Mouse (Mus musculus) left cerebral cortex, adult 18-20 months (tissue): Measurements from ENCODE around the gene Tmem211. TPM values are rescaled to one million over a fixed set of nuclear protein-coding genes. Genes with fewer than 3 reads are reported as not detected.

Experiments used
- DNase-seq, 2 experiments: peaks; one replicate each; pipeline ENCODE4 v3.0.0; 2021 to 2022; ENCODE audit warnings: low spot score in 2 of 2, mixed read lengths in 1 of 2
- long read RNA-seq, 2 experiments: library from polyadenylated mRNA; stranded (forward); transcript quantifications; one replicate each; pipeline ENCODE4 v2.0.0; 2021
- total RNA-seq, 2 experiments: library from RNA; stranded (reverse); gene quantifications; 2 replicates each; pipeline ENCODE4 v1.2.3; 2021

The Tmem211 gene
- total RNA-seq, result not detected
- long read RNA-seq, experiment 1, result 0 reads
- long read RNA-seq, experiment 2, result 0 reads

DNA sequence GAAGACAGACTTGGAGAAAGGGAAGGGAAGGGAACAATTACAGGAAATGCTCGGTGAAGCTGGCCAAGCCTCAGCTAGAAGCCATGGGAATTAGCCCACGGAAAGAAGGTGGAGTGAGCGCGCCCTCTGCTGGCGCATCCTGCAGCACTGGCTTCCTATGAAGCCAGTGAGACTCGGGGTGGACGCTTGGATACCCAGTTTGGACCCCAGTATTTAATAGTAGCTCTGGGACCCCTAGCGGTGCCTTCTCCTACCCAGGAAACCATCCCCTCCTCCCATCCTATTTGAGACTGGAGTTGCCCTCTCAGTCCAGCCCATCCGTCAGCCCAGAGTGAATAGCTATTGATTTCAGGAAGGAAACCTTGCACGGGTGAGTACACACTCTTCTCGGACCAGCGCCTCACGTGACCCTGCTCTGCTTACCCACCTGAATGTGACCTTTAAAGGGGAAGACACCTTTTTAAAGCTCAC lies at the start of gene Tmem211:
TSS of gene Tmem211 (plus strand) at position 278 of the 471 bp plus-strand sequence.
- peak; percentile 87 to 91 for DNase-seq

DNA sequence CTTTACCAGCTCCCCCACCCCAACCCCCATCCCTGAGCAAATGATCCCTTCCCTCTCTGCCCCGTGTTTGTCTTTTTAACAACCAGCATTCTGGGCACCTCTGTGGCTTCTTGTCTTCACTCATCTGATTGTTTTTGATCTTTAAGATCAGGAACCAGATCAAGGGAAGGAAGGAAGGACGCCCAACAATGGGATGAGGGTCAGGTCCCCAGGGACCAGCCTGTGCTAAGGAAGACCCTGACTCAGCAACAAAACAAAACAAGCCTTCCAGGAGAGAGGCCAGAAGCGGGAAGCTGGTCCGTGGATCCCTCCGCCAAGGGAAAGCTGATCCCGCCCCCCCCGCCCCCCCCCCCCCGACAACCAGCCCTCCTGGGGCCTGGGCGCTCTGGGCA lies 47.3 kb upstream of the Tmem211 start:
- no peak for DNase-seq

GRCm38 (mm10) chr5:113179843-113180682 lies 46.6 kb upstream of the Tmem211 start:
- DNase-seq, result peak; percentile 89 to 93

GRCm38 (mm10) chr5:113180755-113181154 lies 46.0 kb upstream of the Tmem211 start:
- DNase-seq, result no peak

DNA sequence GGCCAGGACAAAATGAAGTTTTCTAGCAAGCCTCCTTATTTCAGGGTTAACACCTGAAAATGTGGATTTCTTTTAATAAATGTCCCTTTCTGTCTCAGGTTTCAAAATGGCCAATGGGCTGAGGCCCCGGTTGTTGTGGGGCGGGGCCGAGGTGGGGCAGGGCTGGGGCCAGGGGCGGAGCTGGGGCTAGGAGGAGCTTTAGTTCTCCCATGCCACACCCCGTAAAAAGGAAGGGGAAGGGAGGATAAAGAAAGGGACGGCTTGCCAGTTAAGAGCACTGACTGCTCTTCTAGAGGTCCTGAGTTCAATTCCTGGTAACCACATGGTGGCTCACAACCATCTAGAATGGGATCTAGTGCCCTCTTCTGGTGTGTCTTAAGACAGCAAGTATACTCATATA lies 45.3 kb upstream of the Tmem211 start:
- no peak for DNase-seq

DNA sequence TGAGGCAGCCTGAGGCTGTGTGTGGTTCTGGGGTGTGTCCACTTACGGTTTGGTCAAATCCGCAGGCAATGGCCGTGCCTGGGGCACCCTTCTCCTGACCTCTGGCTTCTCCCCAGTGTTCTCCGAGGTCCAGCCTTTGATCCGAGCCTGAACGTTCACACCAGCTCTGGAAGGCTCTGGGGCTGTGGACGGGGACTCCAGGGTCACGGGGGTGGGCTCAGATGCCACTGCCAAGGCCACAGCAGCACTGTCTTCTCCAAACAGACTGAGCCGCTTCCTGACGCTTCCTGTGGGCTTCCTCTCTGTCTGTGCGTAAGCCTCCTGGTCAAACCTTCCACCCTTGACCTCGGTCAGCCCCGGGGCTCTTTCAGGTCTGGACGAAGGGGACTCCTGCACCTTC lies 36.2 kb upstream of the Tmem211 start:
- DNase-seq, result no peak

GRCm38 (mm10) chr5:113191901-113192300 lies 34.8 kb upstream of the Tmem211 start:
- peak in 1 of 2 experiments; percentile 26 for DNase-seq

DNA sequence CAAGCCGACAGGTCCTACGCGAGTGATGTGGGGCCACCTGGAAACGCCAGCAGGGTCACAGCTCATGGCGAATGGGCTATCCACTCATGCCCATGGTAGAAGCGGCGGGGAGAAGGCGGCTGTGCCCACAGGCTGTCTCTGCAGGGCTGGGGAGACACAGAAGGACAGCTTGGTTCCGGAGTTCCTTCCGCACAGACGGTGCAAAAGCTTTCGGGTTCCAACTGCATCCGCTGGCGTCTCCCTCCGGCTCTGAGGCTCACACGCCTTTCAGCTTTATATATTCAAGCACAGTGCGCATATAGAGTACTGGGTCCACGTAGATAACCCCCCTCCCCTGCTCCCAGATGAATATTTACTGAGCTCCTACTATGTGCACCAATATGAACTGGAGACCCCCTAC lies 32.9 kb upstream of the Tmem211 start:
- DNase-seq, result peak; percentile 54 to 56

GRCm38 (mm10) chr5:113195451-113195850 lies 31.3 kb upstream of the Tmem211 start:
- DNase-seq, result peak; percentile 32 to 34

- peak; percentile 50 to 57 for DNase-seq
Measured at GRCm38 (mm10) chr5:113195907-113196306, 30.8 kb upstream of the Tmem211 start.

- no peak for DNase-seq
Measured at GRCm38 (mm10) chr5:113196916-113197794, 29.6 kb upstream of the Tmem211 start.

GRCm38 (mm10) chr5:113199126-113199771 lies 27.5 kb upstream of the Tmem211 start:
- peak in 1 of 2 experiments; percentile 30 for DNase-seq

DNA sequence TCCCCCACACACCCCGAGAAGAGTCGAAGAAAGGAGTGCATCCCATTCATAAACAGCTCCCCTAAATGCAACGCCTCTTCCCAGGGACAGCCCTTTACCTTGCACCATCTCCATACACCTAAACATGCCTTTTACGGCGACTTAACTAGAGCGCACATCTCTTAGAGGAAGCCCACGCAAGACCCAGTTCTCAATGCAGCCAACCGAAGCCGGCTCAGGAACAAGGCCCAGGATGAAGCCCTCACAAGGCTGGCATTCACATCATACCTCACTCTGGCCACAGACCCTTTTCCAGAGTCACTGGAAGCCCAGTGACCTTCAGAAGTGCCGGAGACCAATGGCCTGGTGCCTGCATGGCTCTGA lies 27.0 kb upstream of the Tmem211 start:
- DNase-seq, result no peak

GRCm38 (mm10) chr5:113204193-113204592 lies 22.5 kb upstream of the Tmem211 start:
- no peak for DNase-seq

DNA sequence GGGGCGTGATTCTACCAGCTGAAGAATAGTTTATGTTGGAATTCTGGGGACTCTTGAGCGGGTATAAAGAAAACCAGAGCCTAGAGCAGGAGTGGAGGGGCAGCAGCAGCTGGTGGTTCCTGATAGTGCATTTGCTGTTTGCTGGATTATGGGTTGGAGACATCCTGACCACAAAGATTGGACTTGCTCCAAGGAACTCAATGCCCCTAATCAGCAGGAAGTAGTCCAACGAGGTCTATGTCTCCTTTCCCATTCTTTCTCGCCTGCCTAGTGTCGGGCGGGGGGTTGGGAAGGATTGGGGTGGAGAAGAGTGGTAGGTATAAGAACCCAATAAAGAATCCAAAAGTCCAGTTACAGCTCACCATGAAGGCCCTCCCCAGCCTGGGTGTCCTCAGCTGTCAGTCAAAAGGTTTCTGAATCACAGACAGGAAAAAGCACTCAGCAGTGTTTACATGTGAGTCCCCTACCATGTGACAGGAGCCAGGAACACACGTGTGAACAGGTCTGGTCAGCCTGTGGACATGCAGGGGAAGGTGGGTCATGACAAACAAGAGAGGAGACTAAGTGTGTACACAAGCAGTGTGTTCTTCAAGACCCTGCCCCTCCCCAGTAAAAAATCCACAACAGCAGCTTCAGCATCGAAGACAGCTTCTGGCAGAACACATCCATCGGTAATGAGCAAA lies 19.9 kb upstream of the Tmem211 start:
- DNase-seq, result no peak

GRCm38 (mm10) chr5:113208048-113208447 lies 18.7 kb upstream of the Tmem211 start:
- DNase-seq, result no peak

DNA sequence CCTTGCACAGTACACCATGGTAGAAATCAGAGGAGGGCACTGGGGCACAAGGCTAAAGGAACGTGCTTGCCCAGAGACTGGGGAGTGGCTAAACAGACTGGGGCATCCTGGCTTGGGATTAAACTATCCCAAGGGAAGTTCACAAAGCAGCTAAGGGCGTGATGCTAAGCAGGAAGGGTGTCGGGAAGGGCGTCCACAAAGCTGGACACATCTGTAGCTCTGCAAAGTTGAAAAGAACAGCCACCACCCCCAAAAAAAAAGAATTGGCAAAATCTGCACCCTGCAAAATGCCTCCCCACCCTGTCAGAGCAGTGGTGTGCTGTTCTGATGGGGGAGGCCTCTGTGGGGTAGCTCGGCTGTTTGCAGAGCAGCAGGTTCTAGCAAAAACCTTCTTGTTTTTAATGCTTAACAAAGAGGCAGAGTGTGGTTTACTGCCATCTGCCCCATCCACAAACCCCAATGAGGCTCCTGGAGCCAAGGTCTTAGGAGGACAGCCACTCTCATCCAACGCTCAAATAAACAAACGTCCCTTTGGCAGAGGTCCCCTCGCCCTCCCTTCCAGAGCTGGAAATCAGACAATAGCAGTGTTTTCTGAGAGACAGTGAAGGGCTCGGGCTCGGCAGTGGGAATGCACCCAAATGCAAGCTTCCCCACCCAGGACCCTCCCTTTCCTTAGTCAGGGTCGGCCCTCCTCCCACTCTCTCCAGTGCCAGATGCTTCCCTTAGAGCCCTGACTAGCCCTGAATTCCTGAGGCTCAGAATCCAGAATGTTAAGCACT lies 17.9 kb upstream of the Tmem211 start:
- peak in 1 of 2 experiments; percentile 36 for DNase-seq

DNA sequence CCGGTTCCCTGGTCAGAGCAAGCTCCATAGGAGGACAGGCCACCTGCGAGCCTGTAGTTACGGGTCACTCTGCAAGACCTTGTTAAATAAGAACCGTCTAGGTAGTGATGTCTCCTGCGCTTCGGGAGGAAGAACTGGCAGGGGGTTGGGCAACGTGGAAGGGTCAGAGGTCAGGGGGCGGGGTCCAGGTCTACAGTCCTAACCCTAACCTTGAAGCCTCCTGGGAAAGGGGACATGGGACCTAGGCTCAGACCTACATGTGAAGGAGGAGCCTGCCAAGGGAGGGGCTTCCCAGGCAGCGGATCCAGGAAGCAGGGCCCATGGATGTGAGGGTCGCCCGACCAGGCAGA lies 17.3 kb upstream of the Tmem211 start:
- DNase-seq, result no peak

DNA sequence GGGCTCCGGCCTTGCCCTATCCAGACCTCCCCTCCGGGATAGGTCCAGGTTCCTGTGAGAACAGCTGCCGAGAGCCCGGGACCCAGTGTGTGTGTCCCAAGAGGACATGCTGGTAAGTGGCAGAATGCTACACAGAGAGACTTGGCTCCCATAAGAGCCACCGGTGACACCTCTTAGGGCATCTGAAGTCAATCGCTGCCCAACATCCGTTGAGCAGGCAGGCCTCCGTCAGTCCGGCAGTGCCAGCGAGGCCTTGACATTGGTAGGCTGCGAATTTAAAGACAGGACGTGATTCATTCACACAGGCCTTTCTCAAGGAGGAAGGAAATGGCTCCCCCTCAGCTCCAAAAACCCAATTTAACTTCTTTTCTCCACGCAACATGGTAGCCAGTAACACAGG lies 16.8 kb upstream of the Tmem211 start:
- no peak for DNase-seq

DNA sequence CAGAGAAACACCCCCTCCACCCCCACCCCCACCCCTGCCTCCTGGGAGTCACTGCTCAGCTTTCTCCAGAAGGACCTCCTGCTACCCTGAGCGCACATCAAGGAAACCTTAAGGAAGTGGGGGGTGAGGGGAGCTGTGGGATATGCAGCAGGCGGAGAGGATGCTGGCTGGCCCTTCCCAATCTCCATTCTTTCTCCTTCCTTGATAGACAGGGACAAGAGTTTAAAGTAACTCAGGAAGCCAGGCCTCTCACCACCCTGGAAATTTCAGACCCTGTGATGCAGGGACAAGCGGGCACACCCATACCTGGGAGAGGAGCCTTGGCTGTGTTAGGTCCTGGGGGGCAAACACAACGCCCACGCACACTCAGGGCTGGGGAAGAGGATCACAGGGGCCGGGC lies 16.4 kb upstream of the Tmem211 start:
- no peak for DNase-seq
